Mouse (Mus musculus): Measurements from ENCODE around the gene Atf6b.

Gene Atf6b

GRCm38 (mm10) chr17:34699575-34700408 is 52.8 kb downstream of the Atf6b start:
- no peak for DNase-seq (ENCODE audit: low spot score)

DNA sequence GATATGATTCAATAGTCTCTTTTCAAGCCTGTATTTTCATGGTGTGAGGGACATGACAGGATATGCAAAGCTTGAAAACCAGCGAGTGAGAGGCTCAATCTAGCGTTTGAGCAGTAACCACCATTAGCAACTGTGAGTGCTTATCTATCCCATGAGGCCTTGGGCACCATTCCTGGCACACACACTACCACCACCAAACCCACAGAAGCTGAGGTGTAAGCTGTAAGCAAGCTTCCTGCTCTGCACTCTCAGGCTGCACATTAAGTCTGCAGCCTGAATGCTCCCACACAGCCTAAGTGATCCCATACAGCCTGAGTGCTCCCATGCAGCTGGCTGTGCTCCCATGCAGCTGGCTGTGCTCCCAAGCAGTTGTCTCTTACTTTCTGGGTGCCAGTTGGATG is 53.7 kb downstream of the Atf6b start:
- no peak for DNase-seq (ENCODE audit: low spot score)
